Mouse (Mus musculus) midbrain, embryonic 12.5 days (tissue): ENCODE measurements around the gene Bbs9. TPM values are rescaled to one million over a fixed set of nuclear protein-coding genes. Genes with fewer than 3 reads are reported as not detected.

Source experiments
- ATAC-seq: fragments of 200-750 bp; cut with Nextera tagmentation; 2 replicates; pipeline ENCODE4 v1.8.0; 2017; ENCODE audit warnings: low read depth, moderate TSS enrichment, moderate library complexity; ENCODE audit not compliant: low FRiP score
- H3K27ac ChIP-seq: fragments of 300-500 bp; sonication (generic); replicated peaks from 2 replicates; pipeline ENCODE4 v1.5.1; 2016; ENCODE audit warnings: mild to moderate bottlenecking
- H3K27me3 ChIP-seq: fragments of 300-500 bp; sonication (generic); 2 replicates; pipeline ENCODE4 v1.6.1; 2016; ENCODE audit warnings: mild to moderate bottlenecking
- H3K36me3 ChIP-seq: fragments of 300-500 bp; sonication (generic); 2 replicates; pipeline ENCODE4 v1.6.1; 2016
- H3K4me1 ChIP-seq: fragments of 300-500 bp; sonication (generic); 2 replicates; pipeline ENCODE4 v1.6.1; 2016
- H3K4me2 ChIP-seq: fragments of 300-500 bp; sonication (generic); replicated peaks from 2 replicates; pipeline ENCODE4 v1.6.1; 2016; ENCODE audit warnings: mild to moderate bottlenecking, moderate library complexity
- H3K4me3 ChIP-seq: fragments of 300-500 bp; sonication (generic); 2 replicates; pipeline ENCODE4 v1.5.1; 2016; ENCODE audit warnings: mild to moderate bottlenecking
- H3K9ac ChIP-seq: fragments of 300-500 bp; sonication (generic); replicated peaks from 2 replicates; pipeline ENCODE4 v1.6.1; 2016; ENCODE audit warnings: mild to moderate bottlenecking, moderate library complexity
- H3K9me3 ChIP-seq: fragments of 300-500 bp; sonication (generic); 2 replicates; pipeline ENCODE4 v1.6.1; 2016; ENCODE audit warnings: mild to moderate bottlenecking
- WGBS: fragments of 180-500 bp; shearing (Covaris S2); methylation state at CpG from one replicate; pipeline ENCODE4 v1.1.7; 2016; 5-methylcytosine and 5-hydroxymethylcytosine counted together
- polyA plus RNA-seq: library from polyadenylated mRNA; unstranded; fragments of >200 nt; fragmentation: Nextera tagmentation; extraction: Ambion mirVana; gene quantifications from 2 replicates; pipeline ENCODE4 v1.2.1, GENCODE M21; 2016

The Bbs9 gene
- polyA plus RNA-seq, 1 experiment from 2014 or later = 19.1 TPM

- Histone ChIP-seq H3K27ac (no peak overlapping the region), H3K4me2 (no peak overlapping the region), H3K4me3 (no peak overlapping the region), H3K36me3 (no peaks in the 10 kb centered on the region), H3K9me3 (no peaks in the 10 kb centered on the region), H3K9ac (no peak overlapping the region), H3K27me3 (no peaks in the 10 kb centered on the region), H3K4me1 (peaks cover 21% of the 10 kb centered on the region)
- no peak for ATAC-seq
- 59% methylated on average over 9 of the region's 9 CpGs for WGBS
Observed at GRCm38 (mm10) chr9:22544349-22545341, 69.1 kb downstream of the Bbs9 start.

- no peak overlapping the region for H3K27ac ChIP-seq
- H3K4me2 ChIP-seq = no peak overlapping the region
- ATAC-seq = no peak
- no peaks in the 10 kb centered on the region for H3K27me3 ChIP-seq
- WGBS = 87% methylated on average over 1 of the region's 1 CpGs
- no peak overlapping the region for H3K4me3 ChIP-seq
- no peaks in the 10 kb centered on the region for H3K4me1 ChIP-seq
- H3K9me3 ChIP-seq = no peaks in the 10 kb centered on the region
- no peaks in the 10 kb centered on the region for H3K36me3 ChIP-seq
- no peak overlapping the region for H3K9ac ChIP-seq
Observed at GRCm38 (mm10) chr9:22551273-22551672, 75.8 kb downstream of the Bbs9 start.

- Histone ChIP-seq H3K9ac (no peak overlapping the region), H3K27ac (no peak overlapping the region), H3K27me3 (no peaks in the 10 kb centered on the region), H3K4me1 (no peaks in the 10 kb centered on the region), H3K9me3 (no peaks in the 10 kb centered on the region), H3K4me2 (no peak overlapping the region), H3K36me3 (no peaks in the 10 kb centered on the region), H3K4me3 (no peak overlapping the region)
- 69% methylated on average over 5 of the region's 5 CpGs for WGBS
- no peak for ATAC-seq
Observed at GRCm38 (mm10) chr9:22556076-22556475, 80.6 kb downstream of the Bbs9 start.

GRCm38 (mm10) chr9:22557467-22557866, 82.0 kb downstream of the Bbs9 start:
- Histone ChIP-seq H3K36me3 (no peaks in the 10 kb centered on the region), H3K9me3 (no peaks in the 10 kb centered on the region), H3K4me1 (no peaks in the 10 kb centered on the region), H3K27ac (no peak overlapping the region), H3K4me3 (no peak overlapping the region), H3K9ac (no peak overlapping the region), H3K4me2 (no peak overlapping the region), H3K27me3 (no peaks in the 10 kb centered on the region)
- WGBS = 59% methylated on average over 13 of the region's 13 CpGs
- ATAC-seq = peak; percentile 34; the same call in 1 of the 2 replicates

- H3K4me1 ChIP-seq = no peaks in the 10 kb centered on the region
- ATAC-seq = no peak
- H3K36me3 ChIP-seq = no peaks in the 10 kb centered on the region
- H3K27ac ChIP-seq = no peak overlapping the region
- no peak overlapping the region for H3K4me2 ChIP-seq
- WGBS = 90% methylated on average over 11 of the region's 11 CpGs
- H3K4me3 ChIP-seq = no peak overlapping the region
- H3K9ac ChIP-seq = no peak overlapping the region
- 0 out of 2 replicates have a peak, but pooled peaks cover 9% of the 10 kb centered on the region for H3K9me3 ChIP-seq
- H3K27me3 ChIP-seq = no peaks in the 10 kb centered on the region
Observed at GRCm38 (mm10) chr9:22563612-22564347, 88.3 kb downstream of the Bbs9 start.

GRCm38 (mm10) chr9:22567726-22568125, 92.2 kb downstream of the Bbs9 start:
- Histone ChIP-seq H3K4me3 (no peak overlapping the region), H3K27ac (no peak overlapping the region), H3K9ac (no peak overlapping the region), H3K36me3 (no peaks in the 10 kb centered on the region), H3K4me1 (no peaks in the 10 kb centered on the region), H3K27me3 (no peaks in the 10 kb centered on the region), H3K4me2 (no peak overlapping the region), H3K9me3 (0 out of 2 replicates have a peak, but pooled peaks cover 9% of the 10 kb centered on the region)
- WGBS = 96% methylated on average over 5 of the region's 5 CpGs
- no peak for ATAC-seq

- H3K4me2 ChIP-seq = no peak overlapping the region
- no peaks in the 10 kb centered on the region for H3K4me1 ChIP-seq
- H3K27ac ChIP-seq = no peak overlapping the region
- H3K9ac ChIP-seq = no peak overlapping the region
- H3K27me3 ChIP-seq = no peaks in the 10 kb centered on the region
- H3K9me3 ChIP-seq = no peaks in the 10 kb centered on the region
- no peak overlapping the region for H3K4me3 ChIP-seq
- no peaks in the 10 kb centered on the region for H3K36me3 ChIP-seq
- no peak for ATAC-seq
- WGBS = 89% methylated on average over 14 of the region's 14 CpGs
Observed at GRCm38 (mm10) chr9:22576426-22577139, 101.1 kb downstream of the Bbs9 start.

- H3K27ac ChIP-seq = no peak overlapping the region
- no peaks in the 10 kb centered on the region for H3K4me1 ChIP-seq
- no peak overlapping the region for H3K4me3 ChIP-seq
- no peaks in the 10 kb centered on the region for H3K36me3 ChIP-seq
- no peak overlapping the region for H3K9ac ChIP-seq
- no peaks in the 10 kb centered on the region for H3K9me3 ChIP-seq
- WGBS = 91% methylated on average over 3 of the region's 3 CpGs
- H3K27me3 ChIP-seq = no peaks in the 10 kb centered on the region
- no peak overlapping the region for H3K4me2 ChIP-seq
- no peak for ATAC-seq
Observed at GRCm38 (mm10) chr9:22578266-22578665, 102.8 kb downstream of the Bbs9 start.

GRCm38 (mm10) chr9:22584221-22584620, 108.7 kb downstream of the Bbs9 start:
- no peak for ATAC-seq
- H3K4me3 ChIP-seq = no peak overlapping the region
- no peaks in the 10 kb centered on the region; the same call in 1 of the 2 replicates for H3K9me3 ChIP-seq
- 82% methylated on average over 3 of the region's 3 CpGs for WGBS
- H3K27ac ChIP-seq = no peak overlapping the region
- no peak overlapping the region for H3K9ac ChIP-seq
- H3K36me3 ChIP-seq = no peaks in the 10 kb centered on the region
- no peak overlapping the region for H3K4me2 ChIP-seq
- no peaks in the 10 kb centered on the region for H3K4me1 ChIP-seq
- no peaks in the 10 kb centered on the region for H3K27me3 ChIP-seq

GRCm38 (mm10) chr9:22593032-22593431, 117.5 kb downstream of the Bbs9 start:
- no peaks in the 10 kb centered on the region for H3K4me1 ChIP-seq
- H3K9ac ChIP-seq = no peak overlapping the region
- no peak overlapping the region for H3K4me3 ChIP-seq
- H3K9me3 ChIP-seq = no peaks in the 10 kb centered on the region; the same call in 1 of the 2 replicates
- no peak overlapping the region for H3K27ac ChIP-seq
- no peaks in the 10 kb centered on the region for H3K27me3 ChIP-seq
- ATAC-seq = no peak
- WGBS = 96% methylated on average over 5 of the region's 5 CpGs
- H3K4me2 ChIP-seq = no peak overlapping the region
- no peaks in the 10 kb centered on the region for H3K36me3 ChIP-seq

- Histone ChIP-seq H3K27me3 (no peaks in the 10 kb centered on the region), H3K27ac (no peak overlapping the region), H3K4me3 (no peak overlapping the region), H3K4me1 (no peaks in the 10 kb centered on the region), H3K36me3 (no peaks in the 10 kb centered on the region), H3K4me2 (no peak overlapping the region), H3K9me3 (no peaks in the 10 kb centered on the region), H3K9ac (no peak overlapping the region)
- no peak for ATAC-seq
- 68% methylated on average over 2 of the region's 2 CpGs for WGBS
Observed at GRCm38 (mm10) chr9:22596650-22597049, 121.1 kb downstream of the Bbs9 start.
